Mouse (Mus musculus): ENCODE measurements around the gene H2afy2.

Gene H2afy2

DNA sequence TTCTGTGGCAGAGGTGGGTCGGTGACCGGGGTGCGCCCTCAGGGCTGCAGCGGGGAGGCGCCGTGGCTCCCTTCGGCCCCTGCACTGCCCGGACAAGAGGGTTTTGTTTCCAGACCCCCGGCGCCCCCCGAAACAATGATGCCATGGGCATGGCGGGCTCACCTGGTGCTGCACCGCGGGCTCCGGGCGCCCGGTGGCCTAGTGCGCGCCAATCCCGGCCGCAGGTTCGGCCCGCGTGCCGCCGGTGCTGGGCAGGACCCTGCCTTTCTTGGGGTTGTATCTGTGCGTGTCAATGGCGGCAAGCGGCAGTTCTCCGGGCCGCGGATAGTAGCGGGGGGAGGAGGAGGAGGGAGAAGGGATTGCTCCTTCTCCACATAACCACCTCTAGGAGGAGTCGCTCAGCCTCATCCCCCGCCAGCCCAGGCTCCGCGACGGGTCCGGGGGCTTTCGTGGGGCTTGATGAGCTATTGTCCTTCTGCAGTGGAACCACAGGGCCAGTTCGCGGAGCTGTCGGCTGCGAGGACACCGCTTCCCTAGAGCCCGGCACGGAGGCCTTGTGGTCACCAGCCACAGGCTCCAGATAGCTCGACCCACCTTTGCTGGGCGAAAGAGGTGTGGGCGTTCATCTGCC, at the start of gene H2afy2:
Gene H2afy2, minus strand, starts transcription at position 527 of the 631 bp plus-strand sequence.
- peak; percentile 62 for DNase-seq (ENCODE audit: low spot score)

DNA sequence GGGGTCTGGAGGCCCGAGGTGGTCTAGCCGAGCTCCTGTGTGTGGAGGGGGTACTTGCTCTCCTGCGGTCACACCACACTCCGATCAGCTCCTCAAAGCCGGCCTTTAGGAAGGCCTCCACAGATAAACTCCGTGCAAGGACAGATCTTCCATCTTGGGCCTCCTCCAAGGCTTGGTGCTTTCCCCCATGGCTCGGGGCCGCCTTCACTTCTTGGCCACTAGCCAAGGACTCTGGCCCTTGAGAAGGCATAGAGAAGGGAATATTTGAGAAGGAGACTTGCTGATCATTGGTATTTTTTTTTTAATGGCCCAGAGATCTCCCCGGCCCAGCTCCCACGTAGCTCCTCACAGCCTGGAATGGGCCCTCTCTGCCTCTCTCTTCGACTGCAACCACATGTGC, 48.8 kb upstream of the H2afy2 start:
- peak; percentile 79 for DNase-seq (ENCODE audit: low spot score)

- DNase-seq (ENCODE audit: low spot score) = no peak
These were observed 47.8 kb upstream of the H2afy2 start for GRCm38 (mm10) chr10:61831741-61832140.

DNA sequence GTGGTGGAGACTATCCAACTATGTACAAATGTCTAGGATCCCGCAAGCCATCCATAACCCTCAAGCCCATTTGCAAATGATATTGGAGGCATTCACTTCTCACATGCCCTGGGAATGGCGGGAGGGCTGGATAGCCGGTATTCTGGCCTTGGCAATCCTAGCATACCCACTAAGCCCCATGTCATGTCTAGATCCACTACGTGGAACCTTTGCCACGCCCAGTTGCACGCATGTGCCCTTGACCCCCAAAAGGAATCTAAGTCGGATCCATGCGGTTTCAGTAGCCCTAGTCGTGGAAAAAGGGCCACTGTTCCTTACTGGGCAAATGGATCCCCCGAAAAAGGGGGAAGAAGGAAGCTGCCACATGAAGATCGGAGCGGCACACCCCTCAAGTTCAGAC, 47.3 kb upstream of the H2afy2 start:
- DNase-seq (ENCODE audit: low spot score) = no peak

DNA sequence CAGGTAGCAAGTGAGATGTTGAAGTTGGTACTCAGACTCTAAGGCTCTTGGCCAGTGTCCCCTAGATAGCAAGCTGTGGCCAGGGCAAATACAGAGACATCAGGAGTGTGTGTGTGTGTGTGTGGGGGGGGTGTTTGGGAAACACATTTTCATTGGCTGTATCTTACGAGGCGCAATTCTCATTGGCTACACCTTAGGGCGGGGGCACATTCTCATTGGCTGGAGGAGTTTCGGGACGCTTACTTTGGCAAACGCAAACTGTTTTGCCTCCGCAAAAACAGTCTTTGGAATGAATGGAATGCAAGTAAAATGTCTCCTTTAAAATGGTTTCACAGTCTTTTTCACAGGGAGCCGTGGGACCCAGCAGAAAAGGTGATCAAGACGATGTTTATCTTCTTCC, 46.9 kb upstream of the H2afy2 start:
- DNase-seq (ENCODE audit: low spot score) = no peak

DNA sequence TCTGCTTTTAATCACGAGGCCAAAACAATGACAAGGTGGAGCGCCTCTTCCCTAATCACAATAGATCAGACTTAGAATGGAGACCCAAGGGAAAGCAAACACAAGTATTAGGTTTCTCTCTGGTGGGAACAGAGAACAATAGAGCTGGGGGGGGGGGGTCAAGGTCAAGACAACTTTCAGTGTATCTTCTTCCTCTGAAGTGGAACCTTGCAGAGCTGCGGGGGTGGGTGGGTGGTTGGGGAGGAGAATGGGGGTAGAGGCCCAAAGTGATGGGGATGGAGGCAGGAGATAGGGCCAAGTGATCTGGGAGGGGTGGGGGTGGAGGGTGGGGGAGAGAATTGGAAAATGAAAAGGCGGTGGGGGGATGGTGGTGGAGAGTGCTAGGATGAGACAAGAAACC, 45.1 kb upstream of the H2afy2 start:
- DNase-seq (ENCODE audit: low spot score) = no peak

- no peak for DNase-seq (ENCODE audit: low spot score)
These were observed 44.3 kb upstream of the H2afy2 start for GRCm38 (mm10) chr10:61827950-61828936.

DNA sequence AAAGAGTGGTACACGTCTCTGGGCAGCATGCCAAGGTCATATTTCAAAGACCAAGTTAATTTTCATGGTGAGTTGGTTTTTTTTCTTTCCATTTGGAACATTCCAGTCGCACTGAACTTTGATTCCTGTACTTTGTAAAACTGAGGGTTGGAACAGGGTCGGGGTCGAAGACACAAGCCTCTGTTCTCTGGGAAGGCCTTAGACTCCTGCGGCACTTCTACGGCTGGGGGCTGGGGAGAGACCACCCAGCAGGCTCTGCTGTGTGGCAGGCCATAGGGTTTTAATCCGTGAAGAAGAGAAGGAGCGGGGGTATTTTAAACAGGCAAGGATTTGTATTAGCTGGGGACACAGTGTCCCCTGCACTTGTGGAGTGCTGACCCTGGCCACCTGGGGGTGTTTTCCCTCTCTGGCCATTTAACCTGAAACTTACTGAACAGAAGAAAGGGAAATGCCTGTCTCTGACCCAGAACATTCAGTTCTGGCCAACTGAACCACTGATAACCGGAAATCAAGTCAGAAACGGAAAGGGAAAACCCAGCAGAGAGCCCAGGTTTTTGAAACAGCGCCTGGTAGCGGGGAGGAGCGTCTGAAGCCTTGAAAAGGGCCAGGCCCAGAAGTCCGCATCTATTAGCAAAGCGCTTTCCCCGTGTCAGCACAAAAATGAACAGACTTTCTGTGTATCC, 42.9 kb upstream of the H2afy2 start:
- peak; percentile 23 for DNase-seq (ENCODE audit: low spot score)

GRCm38 (mm10) chr10:61825979-61826752, 42.2 kb upstream of the H2afy2 start:
- no peak for DNase-seq (ENCODE audit: low spot score)

DNA sequence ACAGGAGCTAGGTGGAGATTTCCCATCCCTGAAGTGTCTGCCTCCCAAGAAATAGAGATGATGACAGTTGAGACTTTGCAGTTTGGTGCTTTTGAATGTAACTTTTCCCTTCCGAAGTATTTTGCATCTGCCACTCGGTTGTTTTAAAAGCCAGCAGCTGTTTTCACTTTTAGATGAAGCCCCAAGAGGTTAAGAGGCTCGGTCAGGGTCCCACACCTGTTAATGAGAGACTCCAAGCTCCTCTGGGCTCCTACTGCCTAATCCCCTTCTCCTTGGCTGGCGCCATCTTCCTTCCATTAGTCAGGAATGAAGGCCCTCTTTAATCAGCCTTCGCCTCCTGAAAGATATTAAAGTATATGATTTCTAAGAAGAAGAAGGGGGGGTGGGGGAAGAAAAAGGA, 41.6 kb upstream of the H2afy2 start:
- no peak for DNase-seq (ENCODE audit: low spot score)

DNA sequence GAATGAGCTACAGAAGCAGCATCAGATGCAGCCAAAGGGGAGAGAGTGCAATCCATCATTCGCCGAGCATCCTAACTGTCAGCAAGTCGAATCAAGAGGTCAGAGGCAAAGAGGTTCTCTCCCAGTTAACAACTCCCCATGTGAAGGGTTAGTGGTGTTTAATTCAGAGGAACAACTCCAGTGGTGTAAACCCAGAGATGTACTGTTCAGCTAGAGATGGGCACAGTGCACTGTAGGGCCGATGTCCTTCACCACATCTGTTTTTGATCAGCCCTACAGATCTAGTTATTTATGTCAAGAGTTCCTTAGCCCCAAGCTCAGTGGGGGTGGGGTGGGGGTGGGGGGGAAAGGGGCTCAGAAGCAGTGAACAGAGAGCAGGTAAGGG, 39.8 kb upstream of the H2afy2 start:
- no peak for DNase-seq (ENCODE audit: low spot score)

GRCm38 (mm10) chr10:61822968-61823730, 39.2 kb upstream of the H2afy2 start:
- no peak for DNase-seq (ENCODE audit: low spot score)

GRCm38 (mm10) chr10:61820050-61820449, 36.1 kb upstream of the H2afy2 start:
- DNase-seq (ENCODE audit: low spot score) = no peak

DNA sequence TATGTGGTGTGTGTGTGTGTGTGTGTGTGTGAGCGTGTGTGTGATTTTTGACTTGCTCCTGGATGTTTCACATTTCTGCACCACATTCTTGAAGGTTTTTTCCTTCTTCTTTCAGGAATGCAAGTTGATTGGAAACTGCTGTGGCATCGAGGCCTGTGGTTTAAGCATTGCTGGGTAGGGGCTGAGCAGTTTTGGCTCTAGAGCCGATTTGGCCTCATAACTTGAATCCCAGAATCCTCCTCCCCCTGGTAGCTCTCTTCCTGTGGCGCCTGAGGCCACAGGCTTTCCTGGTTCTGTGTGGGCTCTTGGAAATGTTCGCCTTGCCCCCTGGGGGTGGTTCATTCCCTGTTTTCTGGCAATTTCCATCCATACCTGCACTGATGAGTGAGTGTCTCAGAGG, 28.0 kb upstream of the H2afy2 start:
- DNase-seq (ENCODE audit: low spot score) = no peak

DNA sequence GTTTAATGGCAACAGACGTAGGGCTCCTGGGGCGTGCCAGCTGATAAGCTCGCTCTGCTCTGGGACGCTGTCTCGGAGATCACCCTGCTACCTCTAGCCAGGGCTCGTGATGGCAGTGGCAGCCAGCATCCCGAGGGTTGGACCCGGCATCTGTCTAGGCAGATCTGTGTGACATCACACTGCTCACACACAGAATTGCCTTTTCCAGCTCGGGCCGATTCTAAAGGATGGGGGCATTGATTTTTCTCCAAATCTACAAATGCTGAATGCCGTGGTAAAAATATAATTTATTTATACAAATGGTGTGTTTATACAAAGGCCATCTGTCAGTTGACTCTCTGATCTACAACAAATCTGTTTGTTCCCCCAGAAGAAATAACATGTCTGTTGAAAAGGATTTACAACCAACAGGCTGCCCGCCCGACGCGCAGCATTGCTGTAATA, 14.2 kb upstream of the H2afy2 start:
- no peak for DNase-seq (ENCODE audit: low spot score)

- no peak for DNase-seq (ENCODE audit: low spot score)
These were observed 11.5 kb upstream of the H2afy2 start for GRCm38 (mm10) chr10:61795458-61795857.

- DNase-seq (ENCODE audit: low spot score) = no peak
These were observed 11.0 kb upstream of the H2afy2 start for GRCm38 (mm10) chr10:61794971-61795370.

DNA sequence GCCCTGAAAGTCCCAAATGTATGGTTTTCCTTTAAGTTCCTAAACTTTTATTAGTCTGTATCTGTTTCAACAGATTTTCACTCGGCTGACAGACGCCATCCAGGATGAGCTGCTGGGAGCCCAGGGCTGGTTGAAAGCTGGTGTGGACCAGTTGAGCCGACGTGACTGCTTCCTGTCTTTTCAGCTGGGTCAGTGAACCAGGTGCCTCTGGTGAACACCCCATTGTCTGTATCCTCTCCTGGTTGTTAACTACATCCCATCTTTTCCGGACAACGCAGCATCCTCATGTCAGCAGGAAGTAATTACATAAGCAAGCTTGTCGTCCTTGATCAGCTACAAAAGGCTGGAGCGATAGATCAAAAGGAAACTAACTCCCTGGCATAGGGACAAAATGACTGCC, 9.1 kb upstream of the H2afy2 start:
- DNase-seq (ENCODE audit: low spot score) = no peak

DNA sequence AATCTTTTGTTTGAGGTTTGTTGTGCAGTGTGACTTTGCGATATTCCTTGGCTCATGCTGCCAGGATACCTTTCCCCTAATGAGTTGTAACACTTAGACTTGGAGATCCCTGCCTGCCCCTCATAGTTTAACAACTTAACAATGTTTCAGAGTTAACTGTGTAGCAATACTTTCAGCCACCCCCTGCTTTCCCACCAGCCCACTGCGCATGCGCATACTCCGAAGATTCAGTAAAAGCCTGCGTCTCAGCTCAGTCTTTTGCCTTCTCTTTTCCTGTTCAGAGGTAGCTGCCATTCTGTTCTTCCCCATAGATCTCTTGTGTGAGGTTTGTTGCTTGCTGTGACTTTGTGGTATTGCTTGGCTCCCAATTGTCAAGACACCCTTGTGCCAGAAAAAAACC, 4.6 kb upstream of the H2afy2 start:
- no peak for DNase-seq (ENCODE audit: low spot score)

GRCm38 (mm10) chr10:61787541-61788313, 3.8 kb upstream of the H2afy2 start:
- no peak for DNase-seq (ENCODE audit: low spot score)

All from ovary, adult 18-20 months (tissue).